Mouse (Mus musculus) midbrain, embryonic 14.5 days (tissue): ENCODE results near the gene Pde4d. TPM values are rescaled to one million over a fixed set of nuclear protein-coding genes. Genes with fewer than 3 reads are reported as not detected.

Source experiments
- ATAC-seq: fragments of 200-750 bp; cut with Nextera tagmentation; 2 replicates; pipeline ENCODE4 v1.8.0; 2017; ENCODE audit warnings: moderate number of reproducible peaks, moderate library complexity; ENCODE audit not compliant: low FRiP score, low TSS enrichment
- DNase-seq: peaks from one replicate; pipeline ENCODE4 v3.0.0-alpha.2; 2015
- H3K27ac ChIP-seq: fragments of 300-500 bp; sonication (generic); replicated peaks from 2 replicates; pipeline ENCODE4 v1.5.1; 2014; ENCODE audit warnings: mild to moderate bottlenecking, low read depth, low read length, moderate library complexity
- H3K27me3 ChIP-seq: fragments of 300-500 bp; sonication (generic); 2 replicates; pipeline ENCODE4 v1.6.1; 2014; ENCODE audit warnings: low read length, control low read depth, mixed read lengths; ENCODE audit not compliant: control insufficient read depth, insufficient read depth
- H3K36me3 ChIP-seq: fragments of 300-500 bp; sonication (generic); 2 replicates; pipeline ENCODE4 v1.6.1; 2014; ENCODE audit warnings: low read length, control low read depth; ENCODE audit not compliant: control insufficient read depth, insufficient read depth
- H3K4me1 ChIP-seq: fragments of 300-500 bp; sonication (generic); 2 replicates; pipeline ENCODE4 v1.6.1; 2014; ENCODE audit warnings: mild to moderate bottlenecking, antibody characterized with exemption, low read length, control low read depth; ENCODE audit not compliant: control insufficient read depth, insufficient read depth
- H3K4me2 ChIP-seq: fragments of 300-500 bp; sonication (generic); 2 replicates; pipeline ENCODE4 v1.6.1; 2014; ENCODE audit warnings: mild to moderate bottlenecking, low read length, moderate library complexity
- H3K4me3 ChIP-seq: fragments of 300-500 bp; sonication (generic); replicated peaks from 2 replicates; pipeline ENCODE4 v1.5.1; 2014; ENCODE audit warnings: low read depth, low read length
- H3K9ac ChIP-seq: fragments of 300-500 bp; sonication (generic); replicated peaks from 2 replicates; pipeline ENCODE4 v1.6.1; 2014; ENCODE audit warnings: mild to moderate bottlenecking, low read length, moderate library complexity
- H3K9me3 ChIP-seq: fragments of 300-500 bp; sonication (generic); 2 replicates; pipeline ENCODE4 v1.6.1; 2016; ENCODE audit warnings: low read length, control low read depth, mixed read lengths; ENCODE audit not compliant: control insufficient read depth
- WGBS: fragments of 180-500 bp; shearing (Covaris S2); extraction: QIAGEN DNeasy Blood & Tissue Kit; methylation state at CpG from one replicate; pipeline ENCODE4 v1.1.7; 2014; 5-methylcytosine and 5-hydroxymethylcytosine counted together
- polyA plus RNA-seq: library from polyadenylated mRNA; unstranded; fragments of >200 nt; fragmentation: Nextera tagmentation; extraction: Ambion mirVana; gene quantifications from 2 replicates; pipeline ENCODE4 v1.2.1, GENCODE M21; 2014

Pde4d gene
- polyA plus RNA-seq, 1 experiment from 2014 or later, result 27.1 TPM

- ATAC-seq (no peak), DNase-seq (no peak)
- Histone ChIP-seq H3K9ac (no peak overlapping the region), H3K36me3 (no peaks in the 10 kb centered on the region), H3K4me2 (no peak overlapping the region), H3K4me3 (no peak overlapping the region), H3K4me1 (no peaks in the 10 kb centered on the region), H3K9me3 (no peaks in the 10 kb centered on the region), H3K27ac (no peak overlapping the region), H3K27me3 (no peaks in the 10 kb centered on the region)
- WGBS, result 79% methylated on average over 4 of the region's 4 CpGs
These were observed 86.7 kb downstream of the Pde4d start for GRCm38 (mm10) chr13:108536436-108536835.

GRCm38 (mm10) chr13:108536951-108537350 lies 87.2 kb downstream of the Pde4d start:
- no peak overlapping the region for H3K4me2 ChIP-seq
- no peaks in the 10 kb centered on the region for H3K4me1 ChIP-seq
- no peak overlapping the region for H3K27ac ChIP-seq
- no peaks in the 10 kb centered on the region for H3K27me3 ChIP-seq
- H3K36me3 ChIP-seq, result no peaks in the 10 kb centered on the region
- WGBS, result 93% methylated on average over 6 of the region's 6 CpGs
- no peak for DNase-seq
- H3K9me3 ChIP-seq, result no peaks in the 10 kb centered on the region
- ATAC-seq, result no peak
- H3K4me3 ChIP-seq, result no peak overlapping the region
- no peak overlapping the region for H3K9ac ChIP-seq

GRCm38 (mm10) chr13:108538760-108539369 lies 89.1 kb downstream of the Pde4d start:
- WGBS, result 90% methylated on average over 1 of the region's 1 CpGs
- Histone ChIP-seq H3K36me3 (no peaks in the 10 kb centered on the region), H3K4me1 (no peaks in the 10 kb centered on the region), H3K4me2 (no peak overlapping the region), H3K9ac (no peak overlapping the region), H3K27ac (no peak overlapping the region), H3K27me3 (no peaks in the 10 kb centered on the region), H3K9me3 (no peaks in the 10 kb centered on the region), H3K4me3 (no peak overlapping the region)
- ATAC-seq (no peak), DNase-seq (no peak)

- H3K4me1 ChIP-seq, result no peaks in the 10 kb centered on the region
- ATAC-seq, result no peak
- DNase-seq, result no peak
- 93% methylated on average over 3 of the region's 3 CpGs for WGBS
- no peak overlapping the region for H3K4me3 ChIP-seq
- no peak overlapping the region for H3K27ac ChIP-seq
- no peaks in the 10 kb centered on the region for H3K36me3 ChIP-seq
- no peak overlapping the region for H3K9ac ChIP-seq
- H3K9me3 ChIP-seq, result no peaks in the 10 kb centered on the region
- H3K27me3 ChIP-seq, result no peaks in the 10 kb centered on the region
- no peak overlapping the region for H3K4me2 ChIP-seq
These were observed 91.7 kb downstream of the Pde4d start for GRCm38 (mm10) chr13:108541488-108541887.

GRCm38 (mm10) chr13:108542342-108542761 lies 92.6 kb downstream of the Pde4d start:
- Histone ChIP-seq H3K4me3 (no peak overlapping the region), H3K4me1 (no peaks in the 10 kb centered on the region), H3K9me3 (no peaks in the 10 kb centered on the region), H3K4me2 (no peak overlapping the region), H3K27me3 (no peaks in the 10 kb centered on the region), H3K9ac (no peak overlapping the region), H3K27ac (no peak overlapping the region), H3K36me3 (no peaks in the 10 kb centered on the region)
- DNase-seq, result no peak
- 89% methylated on average over 5 of the region's 5 CpGs for WGBS
- no peak for ATAC-seq

- WGBS, result 77% methylated on average over 5 of the region's 5 CpGs
- Histone ChIP-seq H3K9me3 (no peaks in the 10 kb centered on the region), H3K4me1 (no peaks in the 10 kb centered on the region), H3K36me3 (no peaks in the 10 kb centered on the region), H3K4me2 (no peak overlapping the region), H3K27me3 (no peaks in the 10 kb centered on the region), H3K9ac (no peak overlapping the region), H3K27ac (no peak overlapping the region), H3K4me3 (no peak overlapping the region)
- ATAC-seq, result no peak
- DNase-seq, result no peak
These were observed 102.5 kb downstream of the Pde4d start for GRCm38 (mm10) chr13:108552288-108552687.

GRCm38 (mm10) chr13:108552995-108553394 lies 103.2 kb downstream of the Pde4d start:
- Histone ChIP-seq H3K27me3 (no peaks in the 10 kb centered on the region), H3K4me3 (no peak overlapping the region), H3K9ac (no peak overlapping the region), H3K4me1 (no peaks in the 10 kb centered on the region), H3K36me3 (no peaks in the 10 kb centered on the region), H3K4me2 (no peak overlapping the region), H3K9me3 (no peaks in the 10 kb centered on the region), H3K27ac (no peak overlapping the region)
- ATAC-seq (no peak), DNase-seq (no peak)
- 84% methylated on average over 5 of the region's 5 CpGs for WGBS

- H3K9ac ChIP-seq, result no peak overlapping the region
- no peak for ATAC-seq
- H3K36me3 ChIP-seq, result no peaks in the 10 kb centered on the region
- no peaks in the 10 kb centered on the region for H3K4me1 ChIP-seq
- H3K4me3 ChIP-seq, result no peak overlapping the region
- no peaks in the 10 kb centered on the region for H3K27me3 ChIP-seq
- H3K4me2 ChIP-seq, result no peak overlapping the region
- H3K27ac ChIP-seq, result no peak overlapping the region
- H3K9me3 ChIP-seq, result no peaks in the 10 kb centered on the region
- no peak for DNase-seq
These were observed 105.2 kb downstream of the Pde4d start for GRCm38 (mm10) chr13:108554901-108555300.

- DNase-seq, result no peak
These were observed 147.2 kb downstream of the Pde4d start for GRCm38 (mm10) chr13:108596938-108597337.

More at GRCm38 (mm10) chr13:108596938-108597337, 147.2 kb downstream of the Pde4d start:
- Histone ChIP-seq H3K36me3 (no peaks in the 10 kb centered on the region), H3K4me3 (no peak overlapping the region), H3K4me2 (no peak overlapping the region), H3K9me3 (no peaks in the 10 kb centered on the region), H3K9ac (no peak overlapping the region), H3K27ac (no peak overlapping the region), H3K27me3 (no peaks in the 10 kb centered on the region), H3K4me1 (no peaks in the 10 kb centered on the region)
- ATAC-seq, result no peak
- 66% methylated on average over 3 of the region's 3 CpGs for WGBS
